Mouse (Mus musculus) neural tube, embryonic 13.5 days (tissue): ENCODE results near the gene Hs6st1. TPM values are rescaled to one million over a fixed set of nuclear protein-coding genes. Genes with fewer than 3 reads are reported as not detected.

ENCODE experiments used
- ATAC-seq: fragments of 200-750 bp; cut with Nextera tagmentation; 2 replicates; pipeline ENCODE4 v1.8.0; 2017; ENCODE audit warnings: low read depth, mild to moderate bottlenecking, moderate TSS enrichment, moderate library complexity
- H3K27ac ChIP-seq: fragments of 300-500 bp; sonication (generic); replicated peaks from 2 replicates; pipeline ENCODE4 v1.5.1; 2015; ENCODE audit warnings: moderate library complexity, mild to moderate bottlenecking, inconsistent platforms
- H3K27me3 ChIP-seq: fragments of 300-500 bp; sonication (generic); 2 replicates; pipeline ENCODE4 v1.6.1; 2015; ENCODE audit warnings: mild to moderate bottlenecking, inconsistent platforms
- H3K36me3 ChIP-seq: fragments of 300-500 bp; sonication (generic); 2 replicates; pipeline ENCODE4 v1.6.1; 2015; ENCODE audit warnings: mild to moderate bottlenecking, inconsistent platforms
- H3K4me1 ChIP-seq: fragments of 300-500 bp; sonication (generic); replicated peaks from 2 replicates; pipeline ENCODE4 v1.6.1; 2015; ENCODE audit warnings: inconsistent platforms
- H3K4me2 ChIP-seq: fragments of 300-500 bp; sonication (generic); 2 replicates; pipeline ENCODE4 v1.6.1; 2015; ENCODE audit warnings: inconsistent platforms, mild to moderate bottlenecking, moderate library complexity
- H3K4me3 ChIP-seq: fragments of 300-500 bp; sonication (generic); 2 replicates; pipeline ENCODE4 v1.5.1; 2015; ENCODE audit warnings: mild to moderate bottlenecking, inconsistent platforms
- H3K9ac ChIP-seq: fragments of 300-500 bp; sonication (generic); 2 replicates; pipeline ENCODE4 v1.6.1; 2015; ENCODE audit warnings: moderate library complexity, mild to moderate bottlenecking, inconsistent platforms
- H3K9me3 ChIP-seq: fragments of 300-500 bp; sonication (generic); 2 replicates; pipeline ENCODE4 v1.6.1; 2016; ENCODE audit warnings: inconsistent platforms
- WGBS: fragments of 180-500 bp; shearing (Covaris S2); methylation state at CpG from one replicate; pipeline ENCODE4 v1.1.7; 2015; 5-methylcytosine and 5-hydroxymethylcytosine counted together
- polyA plus RNA-seq: library from polyadenylated mRNA; unstranded; fragments of >200 nt; fragmentation: Nextera tagmentation; extraction: Ambion mirVana; gene quantifications from 2 replicates; pipeline ENCODE4 v1.2.1, GENCODE M21; 2015

The Hs6st1 gene
- polyA plus RNA-seq, 1 experiment from 2014 or later: 16.9 TPM

- no peak overlapping the region for H3K4me2 ChIP-seq
- 94% methylated on average over 7 of the region's 7 CpGs for WGBS
- H3K4me3 ChIP-seq: no peak overlapping the region
- H3K36me3 ChIP-seq: no peaks in the 10 kb centered on the region
- no peak overlapping the region for H3K27ac ChIP-seq
- no peak for ATAC-seq
- H3K27me3 ChIP-seq: no peaks in the 10 kb centered on the region
- H3K9me3 ChIP-seq: no peaks in the 10 kb centered on the region
- H3K4me1 ChIP-seq: 0 out of 2 replicates have a peak, but pooled peaks cover 3% of the 10 kb centered on the region
- H3K9ac ChIP-seq: no peak overlapping the region
These were observed 13.2 kb upstream of the Hs6st1 start for GRCm38 (mm10) chr1:36054967-36055357.

- WGBS: 92% methylated on average over 6 of the region's 6 CpGs
- Histone ChIP-seq H3K27ac (no peak overlapping the region), H3K36me3 (no peaks in the 10 kb centered on the region), H3K9me3 (no peaks in the 10 kb centered on the region), H3K4me2 (no peak overlapping the region), H3K4me3 (no peak overlapping the region), H3K27me3 (no peaks in the 10 kb centered on the region), H3K9ac (no peak overlapping the region), H3K4me1 (peaks cover 23% of the 10 kb centered on the region)
- ATAC-seq: no peak
These were observed 8.8 kb upstream of the Hs6st1 start for GRCm38 (mm10) chr1:36059351-36059750.

GRCm38 (mm10) chr1:36059959-36060953 lies 7.9 kb upstream of the Hs6st1 start:
- Histone ChIP-seq H3K27me3 (no peaks in the 10 kb centered on the region), H3K4me3 (no peak overlapping the region), H3K36me3 (no peaks in the 10 kb centered on the region), H3K4me1 (peaks cover 29% of the 10 kb centered on the region), H3K9ac (no peak overlapping the region), H3K9me3 (no peaks in the 10 kb centered on the region), H3K27ac (no peak overlapping the region), H3K4me2 (no peak overlapping the region)
- 37% methylated on average over 13 of the region's 13 CpGs for WGBS
- ATAC-seq: no peak

GRCm38 (mm10) chr1:36061211-36061915 lies 6.8 kb upstream of the Hs6st1 start:
- H3K9ac ChIP-seq: no peak overlapping the region
- ATAC-seq: no peak
- no peaks in the 10 kb centered on the region for H3K9me3 ChIP-seq
- no peak overlapping the region for H3K4me3 ChIP-seq
- no peak overlapping the region for H3K27ac ChIP-seq
- H3K4me2 ChIP-seq: no peak overlapping the region
- H3K4me1 ChIP-seq: peaks cover 38% of the 10 kb centered on the region
- H3K27me3 ChIP-seq: no peaks in the 10 kb centered on the region
- H3K36me3 ChIP-seq: no peaks in the 10 kb centered on the region
- 63% methylated on average over 11 of the region's 11 CpGs for WGBS

GRCm38 (mm10) chr1:36062088-36062805 lies 6.0 kb upstream of the Hs6st1 start:
- no peaks in the 10 kb centered on the region for H3K27me3 ChIP-seq
- no peak overlapping the region for H3K27ac ChIP-seq
- 85% methylated on average over 11 of the region's 11 CpGs for WGBS
- H3K4me2 ChIP-seq: no peak overlapping the region
- ATAC-seq: no peak
- H3K4me3 ChIP-seq: no peak overlapping the region
- no peak overlapping the region for H3K9ac ChIP-seq
- peaks cover 38% of the 10 kb centered on the region for H3K4me1 ChIP-seq
- no peaks in the 10 kb centered on the region for H3K36me3 ChIP-seq
- H3K9me3 ChIP-seq: no peaks in the 10 kb centered on the region

GRCm38 (mm10) chr1:36062826-36063640 lies 5.2 kb upstream of the Hs6st1 start:
- H3K4me1 ChIP-seq: peaks cover 42% of the 10 kb centered on the region
- H3K4me2 ChIP-seq: no peak overlapping the region
- no peaks in the 10 kb centered on the region for H3K27me3 ChIP-seq
- no peak overlapping the region for H3K27ac ChIP-seq
- H3K36me3 ChIP-seq: no peaks in the 10 kb centered on the region
- H3K9me3 ChIP-seq: no peaks in the 10 kb centered on the region
- no peak for ATAC-seq
- no peak overlapping the region for H3K9ac ChIP-seq
- WGBS: 79% methylated on average over 9 of the region's 9 CpGs
- H3K4me3 ChIP-seq: no peak overlapping the region

- Histone ChIP-seq H3K9me3 (no peaks in the 10 kb centered on the region), H3K4me3 (no peak overlapping the region), H3K9ac (no peak overlapping the region), H3K27me3 (no peaks in the 10 kb centered on the region), H3K27ac (no peak overlapping the region), H3K36me3 (no peaks in the 10 kb centered on the region), H3K4me1 (peaks cover 42% of the 10 kb centered on the region), H3K4me2 (no peak overlapping the region)
- ATAC-seq: no peak
- WGBS: 71% methylated on average over 2 of the region's 2 CpGs
These were observed 4.6 kb upstream of the Hs6st1 start for GRCm38 (mm10) chr1:36063641-36063955.

- Histone ChIP-seq H3K27me3 (no peaks in the 10 kb centered on the region), H3K9ac (peak overlapping the region; percentile 54), H3K4me2 (peak overlapping the region; percentile 47), H3K27ac (no peak overlapping the region), H3K4me1 (peaks cover 45% of the 10 kb centered on the region), H3K36me3 (no peaks in the 10 kb centered on the region), H3K9me3 (no peaks in the 10 kb centered on the region), H3K4me3 (no peak overlapping the region)
- 34% methylated on average over 4 of the region's 4 CpGs for WGBS
- no peak for ATAC-seq
These were observed 4.0 kb upstream of the Hs6st1 start for GRCm38 (mm10) chr1:36064223-36064622.

GRCm38 (mm10) chr1:36064861-36065760 lies 3.1 kb upstream of the Hs6st1 start:
- Histone ChIP-seq H3K36me3 (no peaks in the 10 kb centered on the region), H3K4me1 (peaks cover 50% of the 10 kb centered on the region), H3K27ac (peak overlapping the region; percentile 50; the same call in 1 of the 2 replicates), H3K27me3 (no peaks in the 10 kb centered on the region), H3K4me3 (peak overlapping the region; percentile 20), H3K4me2 (peak overlapping the region; percentile 47), H3K9me3 (no peaks in the 10 kb centered on the region), H3K9ac (peak overlapping the region; percentile 56)
- 1% methylated on average over 24 of the region's 24 CpGs for WGBS
- peak; percentile 47; the same call in 1 of the 2 replicates for ATAC-seq

GRCm38 (mm10) chr1:36065761-36066150 lies 2.4 kb upstream of the Hs6st1 start:
- Histone ChIP-seq H3K4me3 (no peak overlapping the region), H3K4me1 (peaks cover 50% of the 10 kb centered on the region), H3K36me3 (no peaks in the 10 kb centered on the region), H3K4me2 (peak overlapping the region; percentile 47), H3K9me3 (no peaks in the 10 kb centered on the region), H3K9ac (peak overlapping the region; percentile 56; the same call in 1 of the 2 replicates), H3K27me3 (no peaks in the 10 kb centered on the region), H3K27ac (no peak overlapping the region; the same call in 1 of the 2 replicates)
- ATAC-seq: no peak
- WGBS: 65% methylated on average over 9 of the region's 9 CpGs
